Mouse (Mus musculus): ENCODE measurements around the gene Tmem218. TPM values are rescaled to one million over a fixed set of nuclear protein-coding genes. Genes with fewer than 3 reads are reported as not detected.

Tmem218 gene
- total and polyA plus RNA-seq, 3 experiments: 3.4 to 4.7 TPM; not detected in 1

- H3K27ac ChIP-seq (ENCODE audit: control insufficient read depth, low read depth, low read length): no peak overlapping the region
- no peak overlapping the region for H3K4me3 ChIP-seq (ENCODE audit: control insufficient read depth in 1 of 2, insufficient read depth in 1 of 2, low read depth in 2 of 2, low read length in 2 of 2)
- H3K9ac ChIP-seq (ENCODE audit: control insufficient read depth, low read depth, low read length, poor library complexity, severe bottlenecking): no peak overlapping the region
- H3K9me3 ChIP-seq (replicated peaks; ENCODE audit: insufficient read depth, low read length): no peaks in the 10 kb centered on the region
- H3K36me3 ChIP-seq (ENCODE audit: control insufficient read depth in 1 of 2, insufficient read depth in 2 of 2, low read length in 2 of 2): peaks cover 0 to 22% of the 10 kb centered on the region in 2 experiments; a peak in 2 of 4 replicates
- peaks cover 18 to 43% of the 10 kb centered on the region in 2 experiments for H3K4me1 ChIP-seq (ENCODE audit: control insufficient read depth in 1 of 2, insufficient read depth in 2 of 2, low read length in 2 of 2)
- H3K79me2 ChIP-seq (ENCODE audit: control insufficient read depth, insufficient read depth, low read length, poor library complexity): no peaks in the 10 kb centered on the region
- TF ChIP-seq RCOR1 (IDR thresholded peaks at IDR 0.05; ENCODE audit: low read depth, low read length) (no peak), HCFC1 (IDR thresholded peaks at IDR 0.05; ENCODE audit: low read depth, low read length) (no peak), EP300 (IDR thresholded peaks at IDR 0.05; ENCODE audit: low read depth in 1 of 2, low read length in 2 of 2) (no peak), KAT2A (conservative IDR thresholded peaks at IDR 0.05; ENCODE audit: low read depth, low read length) (no peak), ZMIZ1 (IDR thresholded peaks at IDR 0.05; ENCODE audit: low read depth, low read length) (no peak), NELFE (IDR thresholded peaks at IDR 0.05; ENCODE audit: low read depth, low read length) (no peak), ZC3H11A (IDR thresholded peaks at IDR 0.05; ENCODE audit: low read depth, low read length) (no peak), UBTF (IDR thresholded peaks at IDR 0.05; ENCODE audit: borderline replicate concordance, insufficient read depth, low read depth, low read length) (no peak), CHD2 (IDR thresholded peaks at IDR 0.05; ENCODE audit: low read length) (no peak)
- H3K27me3 ChIP-seq (ENCODE audit: control insufficient read depth in 1 of 2, insufficient read depth in 2 of 2, low read length in 2 of 2): no peaks in the 10 kb centered on the region
- no peak for DNase-seq (ENCODE audit: low read depth, low spot score)
Measured at GRCm38 (mm10) chr9:37245404-37245803, 37.4 kb downstream of the Tmem218 start.

DNA sequence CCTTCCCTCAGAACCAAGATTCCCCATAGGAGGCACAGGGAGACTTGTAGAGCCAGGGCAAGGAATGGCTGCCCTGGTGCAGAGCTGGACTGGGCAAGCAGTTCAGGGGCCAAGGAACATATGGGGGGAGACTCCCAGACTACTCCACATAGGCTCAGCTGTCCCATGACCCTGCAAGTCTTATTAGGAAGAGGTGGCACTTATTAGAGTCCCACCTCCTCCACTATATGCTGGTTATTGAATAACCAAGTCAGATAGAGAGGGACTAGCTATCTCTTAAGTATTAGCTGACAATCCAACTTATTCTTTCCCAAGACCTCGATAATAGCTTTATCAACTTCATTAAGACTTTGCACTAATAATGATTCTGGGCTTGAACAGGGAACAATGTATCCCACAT, 37.8 kb downstream of the Tmem218 start:
- no peak overlapping the region for H3K27ac ChIP-seq (ENCODE audit: control insufficient read depth, low read depth, low read length)
- no peak overlapping the region for H3K9ac ChIP-seq (ENCODE audit: control insufficient read depth, low read depth, low read length, poor library complexity, severe bottlenecking)
- H3K36me3 ChIP-seq (ENCODE audit: control insufficient read depth in 1 of 2, insufficient read depth in 2 of 2, low read length in 2 of 2): peaks cover 0 to 22% of the 10 kb centered on the region in 2 experiments; a peak in 2 of 4 replicates
- DNase-seq (ENCODE audit: low read depth, low spot score): no peak
- no peaks in the 10 kb centered on the region for H3K27me3 ChIP-seq (ENCODE audit: control insufficient read depth in 1 of 2, insufficient read depth in 2 of 2, low read length in 2 of 2)
- H3K9me3 ChIP-seq (replicated peaks; ENCODE audit: insufficient read depth, low read length): no peaks in the 10 kb centered on the region
- no peaks in the 10 kb centered on the region for H3K79me2 ChIP-seq (ENCODE audit: control insufficient read depth, insufficient read depth, low read length, poor library complexity)
- no peak for TF ChIP-seq CHD2 (IDR thresholded peaks at IDR 0.05; ENCODE audit: low read length)
- TF ChIP-seq CTCF (IDR thresholded peaks at IDR 0.05 in 2 of 3, conservative IDR thresholded peaks at IDR 0.05 in 1 of 3; ENCODE audit: control insufficient read depth in 1 of 3, insufficient read depth in 1 of 3, low read depth in 2 of 3, low read length in 3 of 3, poor library complexity in 1 of 3, severe bottlenecking in 1 of 3): no peak
- TF ChIP-seq KAT2A (conservative IDR thresholded peaks at IDR 0.05; ENCODE audit: low read depth, low read length): no peak
- no peak for TF ChIP-seq MAX (IDR thresholded peaks at IDR 0.05; ENCODE audit: low read length)
- TF ChIP-seq GATA1 (IDR thresholded peaks at IDR 0.05; ENCODE audit: low read depth, low read length): no peak
- TF ChIP-seq ELF1 (IDR thresholded peaks at IDR 0.05; ENCODE audit: low read depth, low read length): no peak
- no peak for TF ChIP-seq UBTF (IDR thresholded peaks at IDR 0.05; ENCODE audit: borderline replicate concordance, insufficient read depth, low read depth, low read length)
- TF ChIP-seq MAZ (IDR thresholded peaks at IDR 0.05; ENCODE audit: low read depth, low read length): no peak
- TF ChIP-seq MEF2A (IDR thresholded peaks at IDR 0.05; ENCODE audit: extremely low read depth, insufficient replicate concordance, low read depth, low read length, poor library complexity, severe bottlenecking): no peak
- TF ChIP-seq POLR2A (IDR thresholded peaks at IDR 0.05; ENCODE audit: control insufficient read depth in 1 of 2, insufficient read depth in 1 of 2, low read depth in 1 of 2, low read length in 2 of 2, poor library complexity in 1 of 2): no peak
- no peak for TF ChIP-seq JUND (IDR thresholded peaks at IDR 0.05; ENCODE audit: low read depth, low read length)
- no peak for TF ChIP-seq SMC3 (IDR thresholded peaks at IDR 0.05; ENCODE audit: low read depth, low read length)
- peaks cover 18 to 43% of the 10 kb centered on the region in 2 experiments for H3K4me1 ChIP-seq (ENCODE audit: control insufficient read depth in 1 of 2, insufficient read depth in 2 of 2, low read length in 2 of 2)
- H3K4me3 ChIP-seq (ENCODE audit: control insufficient read depth in 1 of 2, insufficient read depth in 1 of 2, low read depth in 2 of 2, low read length in 2 of 2): no peak overlapping the region
